Mouse (Mus musculus) limb, embryonic 12.5 days (tissue): ENCODE results near the gene Adam17. TPM values are rescaled to one million over a fixed set of nuclear protein-coding genes. Genes with fewer than 3 reads are reported as not detected.

Experiments used
- ATAC-seq: fragments of 200-750 bp; cut with Nextera tagmentation; 2 replicates; pipeline ENCODE4 v1.8.0; 2017; ENCODE audit warnings: low read depth, moderate TSS enrichment; ENCODE audit not compliant: insufficient number of reproducible peaks, insufficient read depth, low FRiP score, low TSS enrichment
- H3K27ac ChIP-seq: fragments of 300-500 bp; sonication (generic); 2 replicates; pipeline ENCODE4 v1.5.1; 2016; ENCODE audit warnings: mild to moderate bottlenecking, moderate library complexity
- H3K27me3 ChIP-seq: fragments of 300-500 bp; sonication (generic); 2 replicates; pipeline ENCODE4 v1.6.1; 2016; ENCODE audit warnings: mild to moderate bottlenecking, moderate library complexity
- H3K36me3 ChIP-seq: fragments of 300-500 bp; sonication (generic); 2 replicates; pipeline ENCODE4 v1.6.1; 2016; ENCODE audit warnings: mild to moderate bottlenecking, moderate library complexity
- H3K4me1 ChIP-seq: fragments of 300-500 bp; sonication (generic); replicated peaks from 2 replicates; pipeline ENCODE4 v1.6.1; 2016
- H3K4me2 ChIP-seq: fragments of 300-500 bp; sonication (generic); 2 replicates; pipeline ENCODE4 v1.6.1; 2016; ENCODE audit warnings: mild to moderate bottlenecking, moderate library complexity
- H3K4me3 ChIP-seq: fragments of 300-500 bp; sonication (generic); replicated peaks from 2 replicates; pipeline ENCODE4 v1.5.1; 2016; ENCODE audit warnings: mild to moderate bottlenecking
- H3K9ac ChIP-seq: fragments of 300-500 bp; sonication (generic); replicated peaks from 2 replicates; pipeline ENCODE4 v1.6.1; 2016; ENCODE audit warnings: mild to moderate bottlenecking, moderate library complexity
- H3K9me3 ChIP-seq: fragments of 300-500 bp; sonication (generic); 2 replicates; pipeline ENCODE4 v1.6.1; 2016; ENCODE audit warnings: mild to moderate bottlenecking, moderate library complexity
- WGBS: fragments of 180-500 bp; shearing (Covaris S2); methylation state at CpG from one replicate; pipeline ENCODE4 v1.1.7; 2016; 5-methylcytosine and 5-hydroxymethylcytosine counted together
- polyA plus RNA-seq: library from polyadenylated mRNA; unstranded; fragments of >200 nt; fragmentation: Nextera tagmentation; extraction: Ambion mirVana; gene quantifications from 2 replicates; pipeline ENCODE4 v1.2.1, GENCODE M21; 2016

Adam17 gene
- polyA plus RNA-seq, 1 experiment from 2014 or later: 47.6 TPM

DNA sequence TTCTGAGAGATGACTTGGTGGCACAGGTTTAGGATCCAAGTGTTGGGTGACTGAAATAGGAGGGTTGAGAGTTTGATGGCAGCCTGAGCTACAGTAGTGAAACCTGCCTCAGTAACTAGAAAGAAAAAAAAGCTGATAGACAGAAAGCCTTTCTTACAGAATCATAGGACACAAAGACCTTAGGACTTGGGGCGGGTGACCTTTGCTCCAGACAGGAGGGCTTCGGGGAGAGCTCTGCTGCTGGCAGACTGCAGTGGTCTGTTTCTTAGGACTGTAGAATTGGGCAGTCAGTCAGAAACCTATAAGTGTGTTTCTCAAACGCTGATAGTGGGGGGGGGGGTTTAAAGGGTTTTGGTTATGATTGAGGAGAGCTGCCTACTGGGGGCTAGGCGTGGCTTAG, 67.7 kb downstream of the Adam17 start:
- Histone ChIP-seq H3K36me3 (peaks cover 97% of the 10 kb centered on the region), H3K9me3 (no peaks in the 10 kb centered on the region), H3K4me3 (no peak overlapping the region), H3K9ac (no peak overlapping the region), H3K27ac (no peak overlapping the region), H3K27me3 (no peaks in the 10 kb centered on the region), H3K4me2 (no peak overlapping the region), H3K4me1 (0 out of 2 replicates have a peak, but pooled peaks cover 4% of the 10 kb centered on the region)
- WGBS: 88% methylated on average over 4 of the region's 4 CpGs
- ATAC-seq: no peak

- H3K4me1 ChIP-seq: 0 out of 2 replicates have a peak, but pooled peaks cover 4% of the 10 kb centered on the region
- no peak overlapping the region for H3K4me3 ChIP-seq
- peaks cover 92% of the 10 kb centered on the region for H3K36me3 ChIP-seq
- no peak for ATAC-seq
- H3K27ac ChIP-seq: no peak overlapping the region
- H3K27me3 ChIP-seq: no peaks in the 10 kb centered on the region
- no peak overlapping the region for H3K9ac ChIP-seq
- no peak overlapping the region for H3K4me2 ChIP-seq
- 86% methylated on average over 5 of the region's 5 CpGs for WGBS
- no peaks in the 10 kb centered on the region for H3K9me3 ChIP-seq
Observed at GRCm38 (mm10) chr12:21302361-21302783, 71.1 kb downstream of the Adam17 start.

- no peak overlapping the region for H3K27ac ChIP-seq
- H3K9ac ChIP-seq: no peak overlapping the region
- H3K4me1 ChIP-seq: 0 out of 2 replicates have a peak, but pooled peaks cover 4% of the 10 kb centered on the region
- no peak overlapping the region for H3K4me3 ChIP-seq
- H3K4me2 ChIP-seq: no peak overlapping the region
- no peaks in the 10 kb centered on the region for H3K27me3 ChIP-seq
- H3K9me3 ChIP-seq: no peaks in the 10 kb centered on the region
- 92% methylated on average over 8 of the region's 8 CpGs for WGBS
- ATAC-seq: no peak
- peaks cover 92% of the 10 kb centered on the region for H3K36me3 ChIP-seq
Observed at GRCm38 (mm10) chr12:21301932-21302331, 71.5 kb downstream of the Adam17 start.

DNA sequence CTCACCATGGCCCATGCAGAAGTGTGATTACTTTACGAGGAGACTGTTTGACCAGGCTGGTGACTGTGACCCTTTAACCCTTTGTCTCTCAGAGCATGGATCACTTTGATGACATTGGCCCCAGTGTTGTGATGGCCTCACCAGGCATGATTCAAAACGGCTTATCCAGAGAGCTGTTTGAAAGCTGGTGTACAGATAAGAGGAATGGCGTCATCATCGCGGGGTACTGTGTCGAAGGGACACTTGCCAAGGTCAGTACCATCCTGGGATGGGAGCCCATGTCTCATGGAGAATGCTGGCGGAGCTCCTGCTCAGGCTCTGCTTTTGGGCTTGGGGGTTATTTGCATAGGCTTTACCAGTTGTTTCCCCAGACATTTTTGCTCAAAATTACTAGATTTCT, 72.1 kb downstream of the Adam17 start:
- 90% methylated on average over 7 of the region's 7 CpGs for WGBS
- H3K4me2 ChIP-seq: no peak overlapping the region
- no peak overlapping the region for H3K27ac ChIP-seq
- H3K4me1 ChIP-seq: 0 out of 2 replicates have a peak, but pooled peaks cover under 1% of the 10 kb centered on the region
- H3K9ac ChIP-seq: no peak overlapping the region
- peaks cover 92% of the 10 kb centered on the region for H3K36me3 ChIP-seq
- ATAC-seq: no peak
- no peaks in the 10 kb centered on the region for H3K27me3 ChIP-seq
- H3K4me3 ChIP-seq: no peak overlapping the region
- H3K9me3 ChIP-seq: no peaks in the 10 kb centered on the region

DNA sequence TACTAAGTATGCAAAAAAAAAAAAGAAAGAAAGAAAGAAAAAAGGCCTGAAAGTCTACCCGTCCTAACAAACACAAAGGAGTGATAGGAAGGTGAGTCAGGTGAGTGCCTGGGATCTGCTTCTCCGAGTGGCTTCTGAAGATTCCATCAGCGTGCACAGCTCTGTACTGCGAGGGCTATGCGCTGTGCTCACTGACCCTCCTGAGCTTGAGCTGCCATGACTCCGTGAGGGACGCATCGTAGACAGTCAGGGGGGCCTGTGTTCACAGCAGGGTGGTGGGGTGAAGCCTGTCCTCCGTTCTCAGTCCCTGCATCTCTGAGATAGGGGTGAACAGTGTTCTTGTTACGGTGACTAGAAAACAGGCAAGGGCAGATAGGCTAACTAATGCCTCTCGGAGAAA, 74.6 kb downstream of the Adam17 start:
- H3K9me3 ChIP-seq: no peaks in the 10 kb centered on the region
- WGBS: 95% methylated on average over 11 of the region's 11 CpGs
- no peak overlapping the region for H3K27ac ChIP-seq
- H3K27me3 ChIP-seq: no peaks in the 10 kb centered on the region
- H3K4me1 ChIP-seq: no peaks in the 10 kb centered on the region
- H3K4me2 ChIP-seq: no peak overlapping the region
- H3K9ac ChIP-seq: no peak overlapping the region
- peaks cover 93% of the 10 kb centered on the region for H3K36me3 ChIP-seq
- no peak for ATAC-seq
- H3K4me3 ChIP-seq: no peak overlapping the region

- no peak overlapping the region for H3K4me2 ChIP-seq
- H3K27me3 ChIP-seq: no peaks in the 10 kb centered on the region
- H3K4me1 ChIP-seq: peaks cover 11% of the 10 kb centered on the region; the same call in 1 of the 2 replicates
- no peak overlapping the region for H3K4me3 ChIP-seq
- H3K9ac ChIP-seq: no peak overlapping the region
- no peaks in the 10 kb centered on the region for H3K9me3 ChIP-seq
- WGBS: 86% methylated on average over 6 of the region's 6 CpGs
- H3K36me3 ChIP-seq: peaks cover 57% of the 10 kb centered on the region
- ATAC-seq: no peak
- H3K27ac ChIP-seq: no peak overlapping the region
Observed at GRCm38 (mm10) chr12:21289651-21290050, 83.8 kb downstream of the Adam17 start.

- H3K4me1 ChIP-seq: peaks cover 11% of the 10 kb centered on the region; the same call in 1 of the 2 replicates
- WGBS: 92% methylated on average over 3 of the region's 3 CpGs
- ATAC-seq: no peak
- no peak overlapping the region for H3K27ac ChIP-seq
- no peak overlapping the region for H3K4me2 ChIP-seq
- peaks cover 49% of the 10 kb centered on the region for H3K36me3 ChIP-seq
- no peaks in the 10 kb centered on the region for H3K9me3 ChIP-seq
- H3K4me3 ChIP-seq: no peak overlapping the region
- no peak overlapping the region for H3K9ac ChIP-seq
- no peaks in the 10 kb centered on the region for H3K27me3 ChIP-seq
Observed at GRCm38 (mm10) chr12:21288716-21289395, 84.6 kb downstream of the Adam17 start.

- no peak for ATAC-seq
- Histone ChIP-seq H3K4me2 (peak overlapping the region; percentile 79), H3K4me1 (peaks cover 11% of the 10 kb centered on the region; the same call in 1 of the 2 replicates), H3K9ac (peak overlapping the region; percentile 85), H3K9me3 (no peaks in the 10 kb centered on the region), H3K27me3 (no peaks in the 10 kb centered on the region), H3K27ac (peak overlapping the region; percentile 92), H3K4me3 (peak overlapping the region; percentile 76), H3K36me3 (peaks cover 31% of the 10 kb centered on the region)
- WGBS: 37% methylated on average over 18 of the region's 18 CpGs
Observed at GRCm38 (mm10) chr12:21286712-21287650, 86.5 kb downstream of the Adam17 start.

GRCm38 (mm10) chr12:21286243-21286622, 87.2 kb downstream of the Adam17 start, which contains the start of gene Itgb1bp1:
Gene Itgb1bp1 (minus strand): TSS chr12:21286284.
- peaks cover 24% of the 10 kb centered on the region for H3K36me3 ChIP-seq
- H3K4me1 ChIP-seq: peaks cover 11% of the 10 kb centered on the region; the same call in 1 of the 2 replicates
- under 1% methylated on average over 28 of the region's 28 CpGs for WGBS
- no peaks in the 10 kb centered on the region for H3K9me3 ChIP-seq
- peak within 1 kb of the TSS; percentile 85 for H3K9ac ChIP-seq
- peak within 1 kb of the TSS; percentile 79 for H3K4me2 ChIP-seq
- no peaks in the 10 kb centered on the region for H3K27me3 ChIP-seq
- ATAC-seq: peak; percentile 95
- peak within 1 kb of the TSS; percentile 92 for H3K27ac ChIP-seq
- H3K4me3 ChIP-seq: peak within 1 kb of the TSS; percentile 76

DNA sequence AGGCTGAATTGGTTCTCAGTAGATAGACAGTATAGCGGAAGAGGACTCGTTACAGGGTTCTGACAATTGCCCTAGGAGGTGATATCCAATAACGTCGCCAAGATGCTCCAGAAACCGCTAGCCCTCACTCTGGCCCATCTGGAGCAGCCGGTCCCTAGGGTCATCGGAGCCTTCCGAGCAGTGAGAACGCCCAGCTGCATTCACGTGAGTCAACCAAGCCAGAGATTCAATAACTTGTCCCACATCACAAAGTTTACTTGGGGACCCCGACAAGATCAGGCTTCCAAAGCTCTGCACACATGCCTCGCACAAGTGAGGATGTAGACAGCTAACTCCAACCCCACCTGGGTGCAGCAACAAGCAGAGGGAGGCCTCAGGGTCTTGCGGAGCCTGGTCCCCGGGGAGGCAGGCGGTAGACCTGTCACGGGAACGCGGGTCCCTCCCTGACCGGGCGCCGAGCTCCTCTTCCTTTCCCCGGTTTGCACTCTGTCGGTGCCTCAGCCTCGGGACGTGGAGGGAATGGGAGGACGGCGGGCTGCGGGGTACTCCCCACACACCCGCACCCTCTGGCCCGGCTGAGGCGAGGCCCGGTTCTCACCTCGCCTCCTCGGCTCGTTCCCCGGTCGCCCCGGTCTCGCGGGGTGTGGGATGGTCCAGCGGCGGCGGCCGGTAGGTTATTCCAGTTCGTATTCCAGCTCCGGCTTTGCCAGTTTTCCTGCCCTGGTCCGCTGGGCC, 87.8 kb downstream of the Adam17 start:
- Histone ChIP-seq H3K27ac (peak overlapping the region; percentile 69), H3K9ac (peak overlapping the region; percentile 85), H3K4me1 (peaks cover 11% of the 10 kb centered on the region; the same call in 1 of the 2 replicates), H3K4me3 (peak overlapping the region; percentile 76), H3K4me2 (peak overlapping the region; percentile 79), H3K27me3 (no peaks in the 10 kb centered on the region), H3K9me3 (no peaks in the 10 kb centered on the region), H3K36me3 (peaks cover 18% of the 10 kb centered on the region; the same call in 1 of the 2 replicates)
- ATAC-seq: no peak; the same call in 1 of the 2 replicates
- under 1% methylated on average over 46 of the region's 47 CpGs for WGBS
